Mouse (Mus musculus): Measurements from ENCODE around the gene Treh.

- TF ChIP-seq CTCF (IDR thresholded peaks at IDR 0.05; ENCODE audit: low read depth, low read length), result no peak
- TF ChIP-seq POLR2A (IDR thresholded peaks at IDR 0.05; ENCODE audit: borderline replicate concordance, low read depth, low read length), result no peak
These were observed 42.8 kb downstream of the Treh start for GRCm38 (mm10) chr9:44715705-44716362.
